Mouse (Mus musculus) gastrocnemius, postnatal 14 days (tissue): Measurements from ENCODE around the gene Cenpp. TPM values are rescaled to one million over a fixed set of nuclear protein-coding genes. Genes with fewer than 3 reads are reported as not detected.

Source experiments
- DNase-seq: peaks from one replicate; pipeline ENCODE4 v3.0.0; 2021; ENCODE audit warnings: mixed read lengths
- intact Hi-C: fragments of 180-260 bp; cut with DNase I; formaldehyde crosslinking; loops from one replicate; pipeline ENCODE4 v1.15.1; 2025; ENCODE audit warnings: low total_unique reads
- long read RNA-seq, 2 experiments: library from polyadenylated mRNA; stranded (forward); transcript quantifications; one replicate each; pipeline ENCODE4 v2.0.0; 2021
- total RNA-seq, 2 experiments: library from RNA; stranded (reverse); gene quantifications; 2 replicates each; pipeline ENCODE4 v1.2.3; 2021

Cenpp gene
- total RNA-seq: 1 to 10 TPM; 1.6 to 2.1 TPM
- long read RNA-seq, experiment 1, partial matches to known transcripts: 0 of 2 reads
- long read RNA-seq, experiment 1, other reads (novel, unspliced or antisense): 0 of 2 reads
- long read RNA-seq, experiment 2, partial matches to known transcripts: 0 of 1 reads
- long read RNA-seq, experiment 2, other reads (novel, unspliced or antisense): 0 of 1 reads

DNA sequence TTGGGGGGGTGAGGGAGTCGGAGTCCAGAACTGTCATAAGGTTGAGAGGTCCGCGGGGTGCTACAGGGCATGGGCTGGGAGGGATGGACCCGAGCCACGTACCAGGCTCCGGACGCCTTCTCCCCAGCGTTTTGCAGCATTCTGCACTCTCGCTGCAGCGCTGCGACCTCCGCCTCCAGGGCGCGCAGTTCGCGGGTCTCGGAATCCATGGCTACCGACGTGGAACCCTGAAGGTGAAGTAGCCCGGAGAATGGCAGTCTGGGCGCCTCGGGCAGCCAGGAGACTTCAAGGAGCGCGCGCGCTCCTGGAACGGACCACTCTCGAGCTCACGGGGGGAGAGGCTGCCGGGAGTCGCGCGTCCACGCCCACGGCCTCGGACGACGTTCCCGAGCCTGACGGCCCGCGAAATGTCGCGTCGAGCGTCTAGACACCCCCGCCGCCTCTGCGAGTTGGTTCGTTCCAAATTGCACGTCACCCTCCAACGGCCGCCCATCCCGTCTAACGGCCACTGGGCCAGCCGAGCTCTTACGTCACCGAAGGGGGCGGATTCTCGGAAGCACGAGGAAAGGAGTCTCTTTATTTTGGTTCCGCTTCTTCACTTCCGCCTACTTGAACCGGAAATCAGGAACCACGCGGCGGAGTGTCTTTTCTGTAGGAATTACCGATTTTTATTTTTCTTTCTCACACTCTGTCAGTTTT, at the start of gene Cenpp, which contains the start of gene Nol8:
Gene Cenpp (minus strand): TSS at position 305 of the 699 bp plus-strand sequence.
Gene Nol8 (plus strand): TSS at position 598 of the 699 bp plus-strand sequence.
- intact Hi-C loops: no loop called here
- peak; percentile 100 for DNase-seq

DNA sequence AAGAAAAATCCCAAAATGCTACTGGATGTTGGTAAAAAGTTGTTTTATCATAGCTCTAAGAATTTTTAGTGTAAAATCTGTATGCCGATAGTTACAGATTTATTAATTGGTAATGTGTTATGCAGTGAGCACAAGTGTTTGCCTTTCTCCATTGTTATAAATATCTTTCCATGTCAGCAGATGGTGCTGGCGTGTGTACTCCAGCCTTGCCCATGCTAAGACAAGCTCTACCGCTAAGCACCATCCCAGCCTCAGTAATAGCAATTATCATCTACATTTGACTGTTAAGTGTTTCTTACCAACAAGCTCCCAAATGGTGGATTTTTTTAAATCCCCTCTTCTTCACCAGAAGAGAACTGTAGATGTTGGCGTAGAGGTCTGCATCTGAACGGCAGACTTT, 38.5 kb upstream of the Cenpp start:
- no peak for DNase-seq
- intact Hi-C loops: no loop called here

- no peak for DNase-seq
- intact Hi-C loops: no loop called here
These were observed 31.7 kb upstream of the Cenpp start for GRCm38 (mm10) chr13:49684266-49684665.

GRCm38 (mm10) chr13:49682233-49682846, 29.8 kb upstream of the Cenpp start:
- intact Hi-C loops: no loop called here
- no peak for DNase-seq

DNA sequence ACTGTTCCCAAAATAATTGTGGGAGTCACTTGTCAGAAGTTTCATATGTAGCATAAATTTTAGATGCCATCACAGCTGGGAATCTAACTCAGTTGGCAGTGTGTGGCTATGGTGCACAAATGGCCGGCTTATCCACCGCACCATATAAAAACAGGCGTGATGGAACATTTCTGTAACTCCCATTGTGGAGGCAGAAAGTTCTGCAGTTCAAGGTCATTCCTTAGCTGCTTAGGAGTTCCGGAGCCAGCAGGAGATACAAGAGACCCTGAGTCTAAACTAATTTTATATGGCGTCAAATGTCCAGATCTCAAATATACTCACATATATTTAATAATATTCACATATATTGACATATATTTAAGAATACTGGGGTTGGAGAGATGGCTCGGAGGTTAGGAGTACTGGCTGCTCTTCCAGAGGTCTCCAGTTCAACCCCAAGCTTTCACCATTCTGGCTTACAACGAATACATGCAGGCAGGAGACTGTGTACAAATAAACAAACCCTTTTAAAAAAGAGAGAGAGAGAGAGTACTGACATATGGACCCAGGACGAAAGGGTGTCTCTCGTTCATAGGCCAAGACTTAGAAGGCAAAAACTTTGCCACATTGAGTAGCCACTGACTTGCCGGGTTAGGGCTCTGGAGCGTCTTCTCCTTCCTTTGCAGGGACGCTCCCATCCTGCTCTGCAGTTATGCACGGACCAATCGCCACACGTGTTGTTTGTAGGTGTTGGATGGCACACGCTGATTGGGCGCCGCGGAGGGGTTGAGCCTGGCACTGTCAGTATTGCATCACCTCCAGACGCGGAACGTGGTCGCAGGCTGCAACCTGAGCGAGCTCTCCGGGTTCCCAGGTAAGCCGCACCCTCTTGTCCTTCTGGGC, 29.0 kb upstream of the Cenpp start, which contains the start of gene Iars:
Gene Iars (plus strand): TSS at position 750 of the 882 bp plus-strand sequence.
- DNase-seq: peak; percentile 96
- intact Hi-C loops: no loop called here

DNA sequence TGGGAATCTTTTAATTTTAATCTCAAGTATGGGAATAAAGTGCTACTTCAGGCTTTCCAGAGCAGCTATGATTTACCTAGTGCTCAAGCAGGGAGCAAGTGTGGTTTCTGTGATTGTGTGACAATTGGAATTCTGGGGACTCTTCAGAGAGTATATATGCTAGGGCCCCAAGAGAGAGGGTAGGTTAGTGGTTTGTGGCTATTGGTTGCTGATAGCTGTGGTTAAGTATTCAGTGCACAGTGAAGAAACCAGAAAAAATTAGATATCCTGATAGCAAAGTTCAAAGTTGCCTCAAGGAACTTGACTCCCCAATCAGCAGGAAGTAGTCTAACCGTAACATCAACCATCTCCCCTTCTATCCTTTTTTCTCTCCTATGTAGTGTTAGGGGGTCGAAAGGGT, 25.2 kb upstream of the Cenpp start:
- intact Hi-C loops: no loop called here
- DNase-seq: no peak

- intact Hi-C loops: no loop called here
- DNase-seq: peak; percentile 49
These were observed 576 bp upstream of the Cenpp start for GRCm38 (mm10) chr13:49653180-49653541.

DNA sequence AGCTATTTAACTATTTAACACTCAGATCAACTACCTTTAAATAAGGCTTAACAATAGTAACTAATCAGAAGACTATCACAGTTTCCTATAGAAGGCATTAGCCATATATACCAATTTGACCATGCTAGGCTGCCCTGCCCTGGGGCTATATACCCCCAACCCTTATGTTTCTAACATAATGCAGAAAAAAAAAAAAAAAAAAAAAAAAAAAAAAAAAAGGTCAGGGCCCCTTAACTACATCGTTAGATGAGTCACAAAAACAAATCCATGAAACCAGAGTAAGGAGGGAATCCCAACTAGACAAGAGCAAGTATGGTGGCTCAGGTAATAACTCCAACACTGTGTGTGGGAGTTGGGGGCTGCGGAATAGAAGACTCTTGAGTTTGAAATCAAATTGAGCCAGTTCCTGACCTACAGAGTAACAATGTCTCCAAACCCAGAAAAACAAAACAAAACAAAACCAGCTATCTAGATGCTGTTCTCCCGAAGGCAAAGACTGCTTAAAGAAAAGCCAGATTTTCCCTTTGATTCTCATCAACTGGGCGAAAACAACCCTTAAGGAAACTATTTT, 719 bp downstream of the Cenpp start:
- intact Hi-C loops: no loop called here
- no peak for DNase-seq

- intact Hi-C loops: no loop called here
These were observed 1.4 kb downstream of the Cenpp start for GRCm38 (mm10) chr13:49651136-49651535.

DNA sequence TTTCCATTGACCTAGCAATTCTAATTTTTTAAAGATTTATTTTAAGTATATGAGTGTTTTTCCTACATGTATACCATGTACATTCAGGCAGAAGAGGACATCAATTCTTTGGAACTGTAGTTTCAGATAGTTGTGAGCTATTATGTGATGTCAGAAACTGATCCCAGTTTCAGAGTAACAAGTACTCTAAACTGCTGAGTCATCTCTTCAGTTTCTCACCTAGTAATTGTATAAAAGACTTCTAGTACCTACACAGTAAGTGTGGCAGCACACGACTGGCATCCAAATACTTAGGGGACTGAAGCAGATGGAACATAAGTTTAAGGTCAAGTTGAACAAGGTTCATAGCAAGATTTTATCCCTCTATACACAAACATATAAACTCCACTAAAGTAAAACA, 6.6 kb downstream of the Cenpp start:
- DNase-seq: no peak
- intact Hi-C loops: loop anchor here (5.0 to 10.0 kb wide), 2 partner anchors 91 to 199 kb away; no protein-coding TSS in a partner anchor

More at GRCm38 (mm10) chr13:49651136-49651535, 1.4 kb downstream of the Cenpp start:
- no peak for DNase-seq

DNA sequence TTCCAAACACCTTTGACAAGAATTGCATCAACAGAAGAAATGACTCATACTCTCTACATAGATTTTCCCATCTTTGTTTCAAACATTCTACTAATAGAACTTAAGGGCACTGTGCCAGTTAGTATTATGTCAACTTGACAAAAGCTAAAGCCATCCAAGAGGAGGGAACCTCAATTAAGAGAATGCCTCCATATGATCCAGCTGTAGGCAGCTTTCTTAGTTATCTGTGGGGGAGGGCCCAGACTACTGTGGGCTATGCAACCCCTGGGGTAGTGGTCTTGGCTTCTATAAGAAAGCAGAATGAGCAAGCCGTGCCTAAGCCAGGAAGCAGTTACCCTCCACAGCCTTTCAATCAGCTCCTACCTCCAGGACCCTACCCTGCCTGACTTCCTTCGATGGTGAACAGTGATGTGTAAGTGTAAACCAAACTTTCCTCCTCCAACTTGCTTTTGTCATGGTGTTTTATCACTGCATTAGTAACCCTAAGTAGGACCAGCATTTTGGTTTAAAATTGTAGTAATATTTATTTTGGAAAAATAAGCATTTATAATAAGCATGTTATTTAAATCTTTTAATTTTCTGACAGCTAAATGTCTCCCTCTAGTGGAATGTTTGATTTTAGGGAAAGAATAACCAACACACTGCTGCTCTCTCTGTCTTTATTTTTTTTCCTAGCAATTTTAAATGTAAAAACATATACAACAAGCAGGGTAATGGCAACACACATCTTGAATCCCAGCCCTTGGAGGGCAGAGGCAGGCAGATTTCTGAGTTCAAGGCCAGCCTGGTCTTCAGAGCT, 7.7 kb downstream of the Cenpp start:
- DNase-seq: no peak
- intact Hi-C loops: loop anchor here (5.0 to 10.0 kb wide), 2 partner anchors 90 to 198 kb away; no protein-coding TSS in a partner anchor

DNA sequence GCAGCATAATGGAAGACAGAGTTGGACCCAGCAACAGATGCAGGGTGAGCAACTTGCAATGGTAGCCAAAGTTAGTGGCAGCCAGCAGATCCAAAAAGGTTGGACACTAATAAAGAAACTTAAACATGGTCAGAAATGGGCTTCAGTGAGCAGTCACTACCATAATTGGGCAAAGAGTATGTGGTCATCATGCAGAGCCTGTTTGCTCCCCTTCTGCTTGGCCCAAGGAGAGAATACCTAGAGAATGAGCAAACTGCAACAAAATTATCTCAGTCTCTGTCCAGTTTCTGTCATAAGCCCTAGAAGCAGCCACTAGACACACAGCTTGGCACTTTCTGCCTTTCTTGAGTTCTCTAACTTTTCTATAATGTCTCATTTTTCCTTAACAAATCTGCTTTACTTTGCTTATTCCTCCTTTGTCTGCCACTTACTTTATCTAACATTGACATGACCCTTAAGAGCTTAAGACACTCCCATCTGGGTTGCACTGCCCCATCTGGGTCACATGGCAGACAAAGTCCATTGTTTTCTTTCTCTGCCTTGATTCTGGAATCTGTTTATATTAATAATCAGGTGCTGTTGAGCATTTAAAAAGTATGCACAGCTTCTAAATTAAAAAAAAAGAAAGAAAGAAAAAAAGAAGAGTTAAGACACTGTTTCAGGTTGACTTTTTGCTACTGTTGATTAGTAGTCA, 8.8 kb downstream of the Cenpp start:
- intact Hi-C loops: loop anchor here (10.0 kb wide), 1 partner anchor 89 kb away; no protein-coding TSS in a partner anchor
- no peak for DNase-seq

- intact Hi-C loops: loop anchor here (10.0 kb wide), 1 partner anchor 88 kb away; no protein-coding TSS in a partner anchor
- no peak for DNase-seq
These were observed 9.9 kb downstream of the Cenpp start for GRCm38 (mm10) chr13:49642650-49643049.

GRCm38 (mm10) chr13:49639965-49640364, 12.6 kb downstream of the Cenpp start:
- intact Hi-C loops: loop anchor here (10.0 kb wide), 1 partner anchor 85 kb away; no protein-coding TSS in a partner anchor
- DNase-seq: no peak

- no peak for DNase-seq
- intact Hi-C loops: no loop called here
These were observed 23.5 kb downstream of the Cenpp start for GRCm38 (mm10) chr13:49629076-49629475.

- DNase-seq: no peak
- intact Hi-C loops: no loop called here
These were observed 24.4 kb downstream of the Cenpp start for GRCm38 (mm10) chr13:49628167-49628566.

DNA sequence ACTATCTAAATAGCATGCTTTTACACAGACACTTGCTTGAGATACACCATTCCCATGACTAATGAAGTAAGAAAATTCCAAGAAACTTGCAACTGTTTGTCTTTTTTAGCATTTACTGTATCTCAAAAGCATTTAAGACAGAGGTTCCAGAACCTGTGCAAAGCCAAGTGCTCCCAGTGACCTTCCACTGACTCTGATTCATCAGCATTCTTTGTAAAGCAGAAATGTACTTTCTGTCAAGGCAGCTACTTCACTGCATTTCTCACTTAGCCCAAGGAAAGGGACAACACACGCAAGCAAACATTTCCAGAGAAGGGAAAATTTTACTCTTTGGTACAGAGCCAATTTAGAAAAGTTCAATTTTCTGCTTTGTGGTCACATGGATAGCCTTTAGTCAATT, 29.4 kb downstream of the Cenpp start:
- no peak for DNase-seq
- intact Hi-C loops: no loop called here

- DNase-seq: no peak
- intact Hi-C loops: no loop called here
These were observed 34.2 kb downstream of the Cenpp start for GRCm38 (mm10) chr13:49618365-49618764.
